Mouse (Mus musculus) monocyte, adult 5-6 weeks (primary cell): ENCODE results near the gene Cela3a. TPM values are rescaled to one million over a fixed set of nuclear protein-coding genes. Genes with fewer than 3 reads are reported as not detected.
"Not testable (repeated sequence)": the region's sequence is repeated elsewhere in the genome, so short reads cannot be mapped to it uniquely, and the experiment has no call there.

Experiments used
- ATAC-seq: fragments of 153-309, 156-312 bp; replicated peaks from 2 replicates; pipeline ENCODE4 v1.8.0; 2017; ENCODE audit warnings: mild to moderate bottlenecking; ENCODE audit not compliant: low TSS enrichment, insufficient number of reproducible peaks, severe bottlenecking, poor library complexity, low FRiP score
- total RNA-seq: library from RNA; stranded (forward); fragments of 200-1000, 200-491, 200-594 nt; gene quantifications from 3 replicates; pipeline ENCODE4 v1.2.3, GENCODE M21; 2017

Gene Cela3a
- not detected in 3 replicates for total RNA-seq

DNA sequence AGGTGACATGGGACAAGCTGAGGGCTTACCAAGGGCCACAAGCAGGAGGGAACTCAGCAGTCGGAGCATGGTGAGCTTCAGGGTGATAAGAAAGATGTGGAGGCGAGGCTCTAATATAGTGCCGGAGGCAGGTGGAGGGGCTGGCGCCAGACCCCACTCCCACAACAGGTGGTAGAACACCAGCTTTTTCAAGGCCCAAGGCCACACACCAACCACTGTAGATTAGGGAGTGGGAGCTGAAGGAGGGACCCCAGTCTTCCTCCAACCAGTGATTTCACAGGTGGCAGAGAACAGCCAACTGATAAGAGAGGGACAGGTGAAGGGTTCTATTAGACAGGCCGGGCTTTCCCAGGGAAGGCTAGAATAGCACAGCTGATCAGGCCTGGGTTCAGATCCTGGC is at the start of gene Cela3a:
Gene Cela3a (minus strand): TSS at position 101 of the 400 bp plus-strand sequence.
- ATAC-seq = no peak

DNA sequence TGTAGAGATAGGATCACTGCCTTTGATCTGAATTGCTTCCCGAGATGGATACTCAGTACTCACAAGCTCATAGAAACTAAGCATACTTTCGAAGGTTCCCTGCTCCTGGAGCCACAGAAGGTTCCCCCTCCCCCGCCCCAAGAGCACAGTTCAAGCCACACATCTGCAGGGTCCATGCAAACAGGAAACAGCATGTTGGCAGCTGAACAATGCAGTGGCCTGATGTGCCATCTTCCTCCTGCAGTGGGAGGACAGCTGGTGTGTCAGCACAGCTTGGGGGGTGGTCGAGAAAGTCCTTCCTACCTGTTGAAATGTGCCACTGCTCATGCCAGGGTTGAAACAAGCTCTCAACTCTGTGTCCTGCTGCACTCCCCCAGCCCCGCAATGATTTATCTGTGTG is 49.3 kb upstream of the Cela3a start:
- no peak for ATAC-seq

DNA sequence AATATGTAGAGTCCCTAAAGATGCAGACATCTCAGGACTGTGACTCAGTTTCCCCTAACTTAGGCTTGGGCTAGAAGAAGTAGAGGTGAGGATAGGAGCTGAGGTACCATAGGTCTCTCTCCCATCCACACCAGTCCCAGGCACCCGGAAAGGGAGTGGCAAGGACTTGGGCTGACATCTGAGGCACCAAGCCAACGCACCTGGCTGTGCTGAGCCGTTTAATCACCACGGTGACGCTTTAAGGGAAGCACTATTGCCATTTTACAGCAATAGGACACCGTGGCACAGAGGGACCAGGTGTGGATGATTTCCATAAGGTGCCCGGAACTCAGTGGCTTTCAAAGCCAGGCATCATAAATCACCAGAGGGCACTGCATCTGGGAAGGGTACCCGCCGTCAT is 48.7 kb upstream of the Cela3a start:
- no peak for ATAC-seq

DNA sequence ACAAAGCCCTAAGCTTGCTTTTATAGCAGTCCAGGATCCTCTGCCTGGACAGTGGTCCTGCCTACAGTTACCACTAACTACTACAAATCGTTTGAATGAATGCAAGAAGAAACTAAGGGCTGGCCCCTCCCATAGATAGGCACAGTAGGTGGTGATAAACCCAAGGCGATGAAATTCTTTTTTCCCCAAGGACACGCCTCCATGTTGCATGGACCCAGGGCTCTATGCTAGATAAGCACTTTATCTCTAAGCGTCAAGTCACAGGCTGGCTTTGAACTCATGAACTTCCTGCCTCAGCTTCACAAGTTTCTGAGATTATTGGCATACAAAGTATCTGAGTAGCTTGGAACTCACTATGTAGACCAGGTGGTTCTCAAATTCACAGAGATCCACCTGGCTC is 47.7 kb upstream of the Cela3a start:
- no peak for ATAC-seq

DNA sequence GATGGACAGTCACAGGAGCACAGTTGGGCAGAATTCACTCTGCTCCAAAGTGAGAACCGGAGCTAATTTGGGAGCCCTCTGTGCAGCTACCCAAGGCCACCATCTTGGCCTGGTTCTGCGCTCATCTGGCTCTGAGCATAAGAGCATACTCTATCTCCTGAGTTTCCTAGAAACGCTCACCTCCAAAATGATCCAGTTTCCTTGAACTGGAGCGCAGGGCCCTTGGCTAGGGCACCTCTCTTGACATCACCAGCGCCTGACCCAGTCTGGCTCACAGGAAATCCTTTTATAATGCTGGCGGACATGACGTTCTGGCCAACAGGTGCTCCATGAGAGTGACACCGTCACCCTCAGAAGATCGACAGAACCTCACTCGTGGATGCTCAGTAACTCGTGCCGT is 47.0 kb upstream of the Cela3a start:
- ATAC-seq = no peak

DNA sequence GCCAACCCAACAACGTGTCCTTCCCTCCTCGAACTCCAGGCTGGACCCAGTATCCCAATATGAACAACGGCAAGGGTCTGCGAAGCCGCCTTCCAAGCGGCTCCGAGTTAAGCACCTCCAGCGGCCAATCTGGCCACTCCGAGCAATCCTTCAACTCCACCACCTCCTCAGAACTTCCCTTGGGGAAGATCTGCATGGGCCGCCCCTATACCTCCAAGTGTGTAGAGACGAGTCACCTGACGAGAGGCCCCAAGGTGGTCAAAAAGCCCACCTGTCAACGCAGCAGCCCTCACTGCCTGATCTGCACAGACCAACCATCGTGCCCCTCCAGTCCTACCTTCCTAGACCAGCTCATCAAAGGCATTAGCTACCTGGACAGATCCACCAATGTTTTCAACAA is 45.0 kb upstream of the Cela3a start:
- no peak for ATAC-seq

DNA sequence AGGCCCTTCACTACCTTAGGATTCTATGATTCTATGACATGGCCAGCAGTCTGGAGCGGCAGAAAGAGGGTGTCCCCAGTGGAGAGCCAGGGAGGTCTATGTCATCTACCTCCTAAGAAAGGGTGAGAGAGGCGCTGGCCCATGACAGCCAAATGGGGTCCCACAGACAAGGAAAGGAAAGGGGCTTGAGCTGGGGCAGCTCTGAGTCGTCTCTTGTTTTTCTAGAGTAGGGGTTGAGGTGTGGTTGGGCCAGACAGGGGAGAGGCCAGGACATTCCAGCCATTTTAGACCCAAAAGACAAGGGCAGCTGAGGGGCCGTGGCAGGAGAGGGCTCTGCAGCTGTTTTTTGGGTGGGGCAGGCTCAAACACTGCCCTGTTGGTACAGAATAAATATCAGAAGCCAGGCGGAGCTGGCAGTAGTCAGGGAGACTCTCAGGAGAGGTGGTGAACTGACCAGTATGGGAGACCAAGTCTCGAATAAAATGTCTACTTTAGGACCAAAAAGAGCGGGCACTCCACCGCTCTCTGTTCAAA is 43.7 kb upstream of the Cela3a start, which contains the start of gene 1700013G24Rik:
Gene 1700013G24Rik (plus strand): TSS at position 51 of the 534 bp plus-strand sequence.
- ATAC-seq = no peak

DNA sequence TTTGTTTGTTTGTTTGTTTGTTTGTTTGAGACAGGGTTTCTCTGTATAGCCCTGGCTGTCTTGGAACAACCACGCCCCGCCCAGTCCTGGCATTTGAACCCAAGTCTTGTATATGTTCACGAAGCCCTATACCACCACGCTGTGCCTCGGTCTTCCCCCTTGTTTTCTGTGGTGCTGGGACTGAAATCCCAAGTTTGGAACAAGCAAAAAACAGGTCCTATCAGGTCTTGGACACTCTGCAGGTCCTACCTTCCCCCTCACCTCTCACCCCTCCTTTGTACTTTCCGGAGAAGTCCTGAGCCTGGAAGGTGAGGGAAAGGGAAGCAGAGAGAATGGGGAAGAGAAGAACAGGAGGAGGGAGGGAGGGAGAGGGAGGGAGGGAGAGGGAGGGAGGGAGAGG is 42.6 kb upstream of the Cela3a start:
- ATAC-seq = no peak

DNA sequence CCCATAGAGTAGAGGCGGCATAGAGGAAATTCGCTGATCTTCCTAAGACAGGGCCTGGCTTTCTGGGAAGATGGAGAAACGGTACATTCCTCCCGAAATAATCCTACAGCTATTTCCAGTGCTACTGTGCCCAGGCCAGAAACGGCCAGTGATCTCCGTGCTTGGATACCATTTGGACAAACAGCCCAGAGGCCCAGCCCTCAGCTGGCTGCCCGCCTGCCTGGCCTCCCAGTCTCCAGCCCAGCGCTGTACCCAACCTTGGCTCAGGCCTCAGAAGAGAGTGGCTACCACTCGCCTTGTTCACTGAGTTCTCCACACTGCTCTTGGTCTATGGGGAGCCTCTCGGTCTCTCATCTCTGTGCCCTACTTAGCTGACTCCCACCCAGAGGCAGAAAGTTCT is 40.1 kb upstream of the Cela3a start:
- no peak for ATAC-seq

DNA sequence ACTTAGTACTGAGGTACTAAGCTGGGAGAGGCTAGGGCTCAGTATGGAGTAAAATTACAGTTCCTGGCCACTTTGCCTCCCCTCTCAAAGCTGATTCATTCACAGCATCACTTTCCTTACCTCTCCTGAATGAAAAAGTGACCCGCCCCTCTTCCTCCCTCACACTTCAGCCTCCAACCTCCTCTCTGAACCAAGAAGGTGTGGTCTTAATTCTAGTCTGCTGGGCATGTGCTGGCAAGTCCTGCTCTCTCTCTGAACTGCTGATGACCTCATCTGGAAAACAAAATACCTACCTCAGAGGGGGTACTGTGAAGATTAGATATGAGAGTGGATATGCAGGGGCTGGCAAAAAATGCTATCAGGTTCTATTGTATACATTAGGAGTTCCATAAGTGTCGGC is 39.5 kb upstream of the Cela3a start:
- ATAC-seq = no peak

DNA sequence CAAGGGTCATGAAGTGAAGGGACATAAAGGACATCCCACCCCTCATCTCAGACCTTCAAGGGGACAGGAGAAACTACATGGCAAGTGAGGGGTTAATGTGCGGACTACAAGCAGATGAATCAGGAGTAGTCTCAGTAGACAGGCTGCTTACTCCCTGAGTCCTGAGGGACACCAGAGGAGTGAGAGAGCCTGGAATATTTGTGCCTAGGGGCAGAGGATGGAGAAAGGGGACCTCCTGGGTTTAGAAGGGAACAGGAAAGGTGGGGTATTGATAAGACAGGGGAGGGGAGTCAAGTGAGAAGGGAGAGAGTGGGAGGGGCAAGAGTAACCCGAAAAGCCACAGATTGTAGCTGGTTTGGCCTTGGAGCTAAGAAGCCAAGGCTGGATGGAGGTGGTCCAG is 39.0 kb upstream of the Cela3a start:
- no peak for ATAC-seq

DNA sequence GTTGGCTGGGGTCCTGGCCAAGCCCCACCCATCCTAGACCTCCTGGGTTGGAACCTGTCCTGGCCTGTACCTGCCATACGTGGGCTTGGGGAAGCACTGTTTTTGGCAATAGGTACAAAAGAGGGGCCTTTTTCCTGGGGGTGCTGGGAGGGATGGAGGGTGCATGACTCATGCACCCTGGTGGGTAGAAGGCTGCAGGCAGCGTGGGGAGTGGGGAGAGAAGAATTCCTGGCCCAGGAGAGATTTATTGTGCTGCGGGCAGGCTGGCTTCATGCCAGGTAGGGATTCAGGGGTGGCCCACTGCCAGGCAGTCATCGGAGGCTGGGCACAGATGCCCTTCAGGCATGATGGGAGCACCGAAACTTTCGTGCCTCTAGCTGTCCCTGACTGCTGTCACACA is 38.6 kb upstream of the Cela3a start:
- ATAC-seq = no peak

DNA sequence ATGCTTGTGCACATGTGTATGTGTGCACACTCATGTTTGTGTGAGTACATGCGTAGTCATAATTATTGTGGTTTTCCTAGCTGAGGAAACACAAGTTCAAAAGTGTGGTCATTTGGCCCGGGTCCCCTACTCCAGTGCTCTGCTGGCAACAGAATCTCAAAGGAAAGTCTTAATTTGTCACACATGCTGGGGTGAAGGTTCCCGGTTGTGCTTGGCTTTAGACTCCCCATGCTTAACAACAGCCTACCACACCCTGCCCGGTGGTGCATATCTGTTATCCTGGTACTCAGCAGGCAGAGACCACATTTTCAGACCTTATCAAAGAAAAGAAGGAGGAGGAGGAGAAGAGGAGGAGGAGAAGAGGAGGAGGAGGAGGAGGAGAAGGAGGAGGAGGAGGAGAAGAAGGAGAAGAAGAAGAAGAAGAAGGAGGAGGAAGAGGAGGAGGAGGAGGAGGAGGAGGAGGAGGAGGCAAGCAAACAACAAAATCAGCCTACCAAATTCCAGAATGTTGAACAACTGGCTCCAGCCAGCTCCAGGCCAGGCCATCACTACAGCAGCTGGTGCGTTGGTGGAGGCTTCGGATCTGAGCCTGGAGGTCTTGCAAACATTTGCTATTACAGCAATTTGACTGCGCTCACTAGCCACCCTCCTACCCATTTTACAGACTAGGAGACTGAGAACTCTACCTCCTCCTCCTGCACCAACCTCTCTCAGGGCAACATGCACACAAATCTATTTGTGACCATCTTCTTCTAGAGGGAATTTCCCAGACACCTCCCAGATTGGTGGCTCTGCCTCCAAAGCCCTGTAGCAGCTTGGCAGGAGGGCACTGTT is 38.0 kb upstream of the Cela3a start:
- ATAC-seq = no peak

DNA sequence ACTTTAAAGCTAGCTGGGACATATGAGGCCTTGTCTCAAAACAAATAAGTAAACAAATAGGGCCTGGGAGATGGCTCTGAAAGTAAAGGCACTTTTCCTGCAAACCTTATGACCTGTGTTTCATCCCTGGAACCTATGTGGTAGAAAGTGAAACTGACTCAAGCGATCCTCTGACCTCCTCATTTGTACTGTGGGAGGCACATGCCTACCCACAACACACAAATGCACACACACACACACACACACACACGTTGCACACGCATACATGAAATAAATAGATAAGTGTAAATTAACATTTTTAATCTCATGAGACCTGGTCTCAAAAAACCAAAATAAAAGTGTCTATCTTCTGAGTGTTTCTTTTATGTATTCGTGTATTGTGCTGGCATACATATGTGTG is 36.3 kb upstream of the Cela3a start:
- ATAC-seq = no peak

DNA sequence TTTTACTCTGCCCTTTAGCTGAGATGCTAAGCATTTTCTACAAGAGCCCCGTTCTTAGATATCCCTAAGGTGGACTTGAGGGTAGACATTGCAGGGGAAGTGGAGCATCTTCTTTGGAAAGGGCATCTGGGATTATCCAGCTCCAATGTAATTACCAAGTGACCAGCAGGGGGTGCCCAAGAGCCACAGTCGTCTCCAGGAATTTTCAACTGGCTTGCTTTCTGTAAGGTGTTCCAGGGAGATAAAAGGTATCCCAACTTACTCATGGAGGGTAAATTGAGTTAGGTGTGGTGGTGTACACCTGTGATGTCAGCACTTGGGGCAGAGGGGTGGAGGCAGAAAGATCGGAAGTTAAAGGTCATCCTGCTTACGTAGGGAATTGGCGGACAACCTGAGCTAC is 34.0 kb upstream of the Cela3a start:
- no peak for ATAC-seq

DNA sequence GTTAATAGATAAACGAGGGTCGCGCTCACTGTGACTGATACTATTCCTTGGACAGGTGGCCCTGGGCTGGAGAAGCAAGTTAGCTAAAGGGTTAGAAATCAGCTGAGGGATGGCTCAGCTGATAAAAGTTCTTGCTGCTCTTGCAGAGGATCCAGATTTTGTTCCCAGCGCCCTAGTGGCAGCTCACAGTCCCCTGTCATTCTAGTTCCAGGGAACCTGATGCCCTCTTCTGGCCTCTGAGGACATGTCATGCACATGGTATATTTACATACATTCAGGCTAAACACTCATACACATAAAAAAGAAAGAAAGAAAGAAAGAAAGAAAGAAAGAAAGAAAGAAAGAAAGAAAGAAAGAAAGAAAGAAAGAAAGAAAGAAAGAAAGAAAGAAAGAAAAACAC is 31.7 kb upstream of the Cela3a start:
- ATAC-seq = no peak

DNA sequence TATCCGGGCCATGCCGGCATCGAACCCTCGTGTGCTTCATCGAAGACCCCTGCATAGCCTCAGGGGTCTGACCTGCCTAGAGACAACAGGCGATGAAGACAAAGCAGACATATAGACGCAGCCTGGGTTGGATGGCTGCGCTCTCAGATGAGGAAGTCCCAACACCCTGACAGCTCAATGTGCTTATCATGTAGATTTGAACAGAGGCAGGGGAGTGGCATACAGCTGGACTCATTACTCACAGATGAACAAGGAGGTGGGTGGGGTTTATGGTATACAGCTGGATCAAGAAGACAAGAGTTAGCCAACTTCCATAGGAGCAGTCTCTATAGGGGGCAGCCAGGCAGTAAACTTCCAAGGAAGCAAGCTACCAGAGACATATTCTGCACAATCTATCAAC is 29.3 kb upstream of the Cela3a start:
- no peak for ATAC-seq

DNA sequence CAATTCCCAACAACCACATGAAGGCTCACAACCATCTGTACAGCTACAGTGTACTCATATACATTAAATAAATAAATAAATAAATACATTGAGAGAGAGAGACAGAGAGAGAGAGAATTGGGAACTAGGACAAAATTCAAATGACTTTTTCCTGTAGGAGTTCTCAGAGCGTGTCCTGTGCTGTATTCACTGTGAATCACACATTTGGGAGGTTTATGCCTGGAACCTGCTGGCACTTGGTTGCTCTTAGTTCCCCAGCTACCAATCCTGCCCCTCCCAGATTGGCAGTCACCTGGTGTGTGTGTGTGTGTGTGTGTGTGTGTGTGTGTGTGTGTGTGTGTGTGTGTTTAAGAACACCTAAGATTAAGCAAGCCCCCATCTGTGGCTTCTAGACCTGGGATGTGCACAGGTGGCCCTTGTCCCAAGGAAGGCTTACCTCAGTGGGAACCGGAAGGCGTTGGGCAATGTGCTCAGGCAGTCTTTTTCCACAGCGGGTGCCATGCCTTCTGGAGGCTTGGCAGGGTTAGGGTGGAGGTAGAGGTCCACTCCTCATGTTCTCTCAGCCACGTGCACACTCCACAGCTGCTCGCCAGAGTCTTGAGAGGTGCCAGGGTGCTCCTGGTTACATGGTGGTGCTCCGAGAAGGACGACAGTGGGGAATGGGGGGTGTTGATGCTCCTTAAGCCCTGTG is 27.5 kb upstream of the Cela3a start:
- no peak for ATAC-seq

DNA sequence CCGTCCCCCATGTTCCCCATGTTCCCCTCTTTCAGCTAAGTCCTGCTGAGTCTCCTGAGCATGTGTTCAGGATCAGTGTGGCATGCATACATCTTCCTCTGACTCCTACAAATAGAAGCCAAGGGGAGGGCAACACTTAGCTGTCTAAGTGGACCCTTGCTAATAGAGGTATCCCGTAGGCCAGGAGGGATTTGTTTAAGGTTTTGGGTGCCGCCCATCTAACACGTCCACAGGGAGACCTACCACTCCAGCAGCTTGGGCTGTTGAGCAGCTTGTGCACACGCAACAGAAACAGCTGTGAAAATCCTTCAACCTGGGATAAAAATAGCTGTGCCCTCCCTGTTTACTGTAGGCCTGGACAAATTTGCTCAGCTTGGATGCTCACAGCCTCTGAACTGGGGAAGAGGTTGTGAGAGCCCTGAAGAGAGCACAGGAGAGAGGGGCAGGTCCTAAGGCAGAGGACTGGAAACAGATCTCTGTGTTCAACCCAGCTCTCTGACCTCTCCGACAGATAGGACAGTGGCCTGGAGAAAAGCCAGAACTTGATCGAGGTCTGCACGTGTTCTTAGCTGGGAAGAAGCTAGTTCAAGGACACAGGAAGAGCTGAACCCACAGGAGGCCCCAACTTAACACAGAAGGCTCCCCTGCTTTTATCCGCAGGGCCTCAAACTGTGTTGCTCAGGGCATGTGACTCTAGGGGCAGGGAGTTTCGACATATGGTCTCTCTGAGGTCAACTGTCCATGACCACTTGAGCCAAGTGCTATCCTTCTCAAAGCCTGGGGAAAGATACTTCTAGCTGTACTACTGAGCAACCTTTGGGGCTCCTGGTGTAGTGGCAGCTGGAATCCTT is 23.3 kb upstream of the Cela3a start:
- ATAC-seq = not testable (repeated sequence)
